Mouse (Mus musculus): Measurements from ENCODE around the gene Pbrm1. TPM values are rescaled to one million over a fixed set of nuclear protein-coding genes. Genes with fewer than 3 reads are reported as not detected.

Pbrm1 gene
- polyA plus RNA-seq, 1 experiment from 2014 or later, result 89.0 TPM

- no peak for ATAC-seq (ENCODE audit: insufficient number of reproducible peaks, insufficient read depth, low FRiP score, low read depth)
- H3K36me3 ChIP-seq (ENCODE audit: control insufficient read depth, insufficient read depth, low read length), result peaks cover 9% of the 10 kb centered on the region
- no peaks in the 10 kb centered on the region for H3K9me3 ChIP-seq (ENCODE audit: control insufficient read depth, low read length)
- H3K4me2 ChIP-seq (ENCODE audit: low read length), result peak overlapping the region; percentile 88
- peak overlapping the region; percentile 83 to 84 for H3K27ac ChIP-seq (replicated peaks in 1 of 2; ENCODE audit: control insufficient read depth in 1 of 2, insufficient read depth in 1 of 2, low read depth in 2 of 2, low read length in 2 of 2)
- peaks cover 30 to 49% of the 10 kb centered on the region in 2 experiments for H3K4me1 ChIP-seq (ENCODE audit: control insufficient read depth in 2 of 2, insufficient read depth in 2 of 2, low read length in 2 of 2)
- no peaks in the 10 kb centered on the region for H3K27me3 ChIP-seq (ENCODE audit: control insufficient read depth, insufficient read depth, low read length)
- WGBS, result 67% methylated on average over 15 of the region's 15 CpGs
- H3K4me3 ChIP-seq (ENCODE audit: control insufficient read depth in 1 of 2, insufficient read depth in 1 of 2, low read depth in 1 of 2, low read length in 2 of 2), result peak overlapping the region; percentile 21 to 69; a peak in 3 of 4 replicates
- peak overlapping the region; percentile 47 for H3K9ac ChIP-seq (ENCODE audit: low read length)
These were observed 110.6 kb downstream of the Pbrm1 start for GRCm38 (mm10) chr14:31129326-31130235.

GRCm38 (mm10) chr14:31130236-31131220 is 111.6 kb downstream of the Pbrm1 start, which contains the start of gene Nt5dc2:
Nt5dc2 (plus strand) TSS chr14:31131053.
- Histone ChIP-seq H3K36me3 (ENCODE audit: control insufficient read depth, insufficient read depth, low read length) (peaks cover 13% of the 10 kb centered on the region), H3K4me1 (ENCODE audit: control insufficient read depth in 2 of 2, insufficient read depth in 2 of 2, low read length in 2 of 2) (peaks cover 27 to 39% of the 10 kb centered on the region in 2 experiments), H3K4me3 (ENCODE audit: control insufficient read depth in 1 of 2, insufficient read depth in 1 of 2, low read depth in 1 of 2, low read length in 2 of 2) (peak within 1 kb of the TSS; percentile 74 to 88), H3K4me2 (ENCODE audit: low read length) (peak within 1 kb of the TSS; percentile 84), H3K27me3 (ENCODE audit: control insufficient read depth, insufficient read depth, low read length) (no peaks in the 10 kb centered on the region), H3K9me3 (ENCODE audit: control insufficient read depth, low read length) (no peaks in the 10 kb centered on the region), H3K9ac (ENCODE audit: low read length) (peak within 1 kb of the TSS; percentile 93), H3K27ac (replicated peaks in 1 of 2; ENCODE audit: control insufficient read depth in 1 of 2, insufficient read depth in 1 of 2, low read depth in 2 of 2, low read length in 2 of 2) (peak within 1 kb of the TSS; percentile 83 to 84)
- ATAC-seq (ENCODE audit: insufficient number of reproducible peaks, insufficient read depth, low FRiP score, low read depth), result peak; percentile 80
- WGBS, result 3% methylated on average over 57 of the region's 63 CpGs

- WGBS, result 0% methylated on average over 43 of the region's 43 CpGs
- no peak for ATAC-seq (ENCODE audit: insufficient number of reproducible peaks, insufficient read depth, low FRiP score, low read depth)
- Histone ChIP-seq H3K27ac (replicated peaks in 1 of 2; ENCODE audit: control insufficient read depth in 1 of 2, insufficient read depth in 1 of 2, low read depth in 2 of 2, low read length in 2 of 2) (peak overlapping the region; percentile 4 to 83), H3K36me3 (ENCODE audit: control insufficient read depth, insufficient read depth, low read length) (peaks cover 21% of the 10 kb centered on the region), H3K4me3 (ENCODE audit: control insufficient read depth in 1 of 2, insufficient read depth in 1 of 2, low read depth in 1 of 2, low read length in 2 of 2) (peak overlapping the region; percentile 74 to 88), H3K27me3 (ENCODE audit: control insufficient read depth, insufficient read depth, low read length) (no peaks in the 10 kb centered on the region), H3K4me2 (ENCODE audit: low read length) (peak overlapping the region; percentile 84), H3K9me3 (ENCODE audit: control insufficient read depth, low read length) (no peaks in the 10 kb centered on the region), H3K9ac (ENCODE audit: low read length) (peak overlapping the region; percentile 93), H3K4me1 (ENCODE audit: control insufficient read depth in 2 of 2, insufficient read depth in 2 of 2, low read length in 2 of 2) (peaks cover 25 to 36% of the 10 kb centered on the region in 2 experiments)
These were observed 112.4 kb downstream of the Pbrm1 start for GRCm38 (mm10) chr14:31131272-31131821.

- H3K4me1 ChIP-seq (ENCODE audit: control insufficient read depth in 2 of 2, insufficient read depth in 2 of 2, low read length in 2 of 2), result peaks cover 21 to 32% of the 10 kb centered on the region in 2 experiments
- H3K36me3 ChIP-seq (ENCODE audit: control insufficient read depth, insufficient read depth, low read length), result peaks cover 28% of the 10 kb centered on the region
- no peak overlapping the region for H3K27ac ChIP-seq (replicated peaks in 1 of 2; ENCODE audit: control insufficient read depth in 1 of 2, insufficient read depth in 1 of 2, low read depth in 2 of 2, low read length in 2 of 2)
- 2% methylated on average over 6 of the region's 6 CpGs for WGBS
- peak overlapping the region; percentile 74 to 88 for H3K4me3 ChIP-seq (ENCODE audit: control insufficient read depth in 1 of 2, insufficient read depth in 1 of 2, low read depth in 1 of 2, low read length in 2 of 2)
- no peaks in the 10 kb centered on the region for H3K27me3 ChIP-seq (ENCODE audit: control insufficient read depth, insufficient read depth, low read length)
- H3K9ac ChIP-seq (ENCODE audit: low read length), result peak overlapping the region; percentile 93
- ATAC-seq (ENCODE audit: insufficient number of reproducible peaks, insufficient read depth, low FRiP score, low read depth), result no peak
- H3K4me2 ChIP-seq (ENCODE audit: low read length), result peak overlapping the region; percentile 84
- H3K9me3 ChIP-seq (ENCODE audit: control insufficient read depth, low read length), result no peaks in the 10 kb centered on the region
These were observed 113.1 kb downstream of the Pbrm1 start for GRCm38 (mm10) chr14:31132031-31132430.

DNA sequence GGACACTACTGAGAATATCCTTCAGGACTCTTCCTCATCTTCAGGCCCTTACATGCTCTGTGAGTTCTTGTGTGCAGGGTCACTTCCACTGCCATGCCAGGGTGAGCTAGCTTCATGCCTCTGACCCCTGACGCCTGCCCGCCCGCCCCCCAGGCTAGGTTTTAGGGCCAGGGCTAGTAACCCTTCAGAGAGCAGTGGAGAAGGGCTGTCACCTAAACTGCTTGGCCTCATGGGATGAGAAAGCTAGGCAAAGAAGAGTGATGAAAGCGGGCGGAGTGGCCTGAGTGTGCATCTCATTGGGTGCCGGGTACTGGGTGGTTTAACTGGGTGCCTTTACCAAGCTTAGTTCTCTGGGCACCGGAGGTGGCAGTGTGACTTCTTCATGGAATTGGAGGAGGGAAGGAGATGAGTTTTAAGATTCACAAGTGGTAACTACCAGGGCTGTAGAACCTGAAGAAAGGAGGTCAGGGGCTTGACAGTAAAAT is 113.6 kb downstream of the Pbrm1 start:
- H3K4me3 ChIP-seq (ENCODE audit: control insufficient read depth in 1 of 2, insufficient read depth in 1 of 2, low read depth in 1 of 2, low read length in 2 of 2), result peak overlapping the region in 1 of 2 experiments; percentile 88; a peak in 1 of 4 replicates
- H3K27ac ChIP-seq (replicated peaks in 1 of 2; ENCODE audit: control insufficient read depth in 1 of 2, insufficient read depth in 1 of 2, low read depth in 2 of 2, low read length in 2 of 2), result no peak overlapping the region
- H3K27me3 ChIP-seq (ENCODE audit: control insufficient read depth, insufficient read depth, low read length), result no peaks in the 10 kb centered on the region
- peak overlapping the region; percentile 84 for H3K4me2 ChIP-seq (ENCODE audit: low read length)
- peaks cover 33% of the 10 kb centered on the region for H3K36me3 ChIP-seq (ENCODE audit: control insufficient read depth, insufficient read depth, low read length)
- peaks cover 19 to 27% of the 10 kb centered on the region in 2 experiments for H3K4me1 ChIP-seq (ENCODE audit: control insufficient read depth in 2 of 2, insufficient read depth in 2 of 2, low read length in 2 of 2)
- peak overlapping the region; percentile 93 for H3K9ac ChIP-seq (ENCODE audit: low read length)
- WGBS, result 85% methylated on average over 7 of the region's 7 CpGs
- no peak for ATAC-seq (ENCODE audit: insufficient number of reproducible peaks, insufficient read depth, low FRiP score, low read depth)
- no peaks in the 10 kb centered on the region for H3K9me3 ChIP-seq (ENCODE audit: control insufficient read depth, low read length)

GRCm38 (mm10) chr14:31133023-31133665 is 114.2 kb downstream of the Pbrm1 start:
- peaks cover 39% of the 10 kb centered on the region for H3K36me3 ChIP-seq (ENCODE audit: control insufficient read depth, insufficient read depth, low read length)
- H3K27ac ChIP-seq (replicated peaks in 1 of 2; ENCODE audit: control insufficient read depth in 1 of 2, insufficient read depth in 1 of 2, low read depth in 2 of 2, low read length in 2 of 2), result no peak overlapping the region
- H3K4me3 ChIP-seq (ENCODE audit: control insufficient read depth in 1 of 2, insufficient read depth in 1 of 2, low read depth in 1 of 2, low read length in 2 of 2), result no peak overlapping the region
- H3K4me2 ChIP-seq (ENCODE audit: low read length), result peak overlapping the region; percentile 84
- H3K9ac ChIP-seq (ENCODE audit: low read length), result 0 out of 2 replicates have a peak overlapping the region, but pooled peaks have one; percentile 2
- no peaks in the 10 kb centered on the region for H3K27me3 ChIP-seq (ENCODE audit: control insufficient read depth, insufficient read depth, low read length)
- no peaks in the 10 kb centered on the region for H3K9me3 ChIP-seq (ENCODE audit: control insufficient read depth, low read length)
- no peak for ATAC-seq (ENCODE audit: insufficient number of reproducible peaks, insufficient read depth, low FRiP score, low read depth)
- WGBS, result 63% methylated on average over 11 of the region's 11 CpGs
- peaks cover 19 to 27% of the 10 kb centered on the region in 2 experiments for H3K4me1 ChIP-seq (ENCODE audit: control insufficient read depth in 2 of 2, insufficient read depth in 2 of 2, low read length in 2 of 2)
